ENCODE assay signal across 10 mouse cellular contexts in genomic region chr12:44176331-44177037, GRCm38 (mm10). TPM values are rescaled to one million over a fixed set of nuclear protein-coding genes. Genes with fewer than 3 reads are reported as not detected.
DNase-seq lines count a peak whose midpoint lies in the region; ATAC-seq and TF ChIP-seq lines count a peak whose summit lies in the region.
"Had no signal": no experiment of that assay in that cellular context is flagged by ENCODE, and none has a peak within 500 bp of the region (broad histone marks: within the 10 kb centered on the region; RNA-seq: fewer than 3 reads in every experiment).

No protein-coding gene starts in this region.

- H3K4me1 ChIP-seq in bone marrow macrophage, adult 2 months (ENCODE audit: control insufficient read depth, insufficient read depth, low read length), result peaks cover 19% of the 10 kb centered on the region
- H3K4me1 ChIP-seq: stomach, embryonic 15.5 days had no signal

- DNase-seq in heart, adult 8-10 months (ENCODE audit: low spot score), result peak; percentile 5
- no peak for DNase-seq in heart, postnatal 36 days
- peak; percentile 8 for DNase-seq in lung, postnatal 36 days
- no peak for DNase-seq in cerebellum, adult 18-20 months
- DNase-seq in c-Kit-positive CD71-positive TER-119-positive erythroid progenitor cells, embryonic 14.5 days (ENCODE audit: low spot score), result no peak
- DNase-seq in right cerebral cortex, postnatal 4 days, result no peak

- TF ChIP-seq POLR2A in bone marrow macrophage, adult 2 months (IDR thresholded peaks at IDR 0.05; ENCODE audit: borderline replicate concordance, low read depth, low read length), result no peak

- H3K4me3 ChIP-seq in bone marrow macrophage, adult 2 months (ENCODE audit: insufficient read depth, low read length), result no peak overlapping the region
- H3K4me3 ChIP-seq: myocyte; stomach, embryonic 15.5 days had no signal

- no peak for TF ChIP-seq CTCF in bone marrow macrophage, adult 2 months (IDR thresholded peaks at IDR 0.05; ENCODE audit: low read depth, low read length)

- peak overlapping the region; percentile 83 for H3K27ac ChIP-seq in bone marrow macrophage, adult 2 months (ENCODE audit: insufficient read depth, low read depth, low read length)
- H3K27ac ChIP-seq: stomach, embryonic 15.5 days had no signal

- ATAC-seq in granulocyte monocyte progenitor cell, adult 5-6 weeks (replicated peaks; ENCODE audit: poor library complexity, severe bottlenecking), result peak; percentile 98

- intact Hi-C loops in heart, postnatal 36 days (cut with DNase I), result no loop called here

RNA-seq across cellular contexts. Expression of gene Dnajb9, which starts 33.6 kb away (rescaled TPM):
- 10 to 100 TPM; 43.9 to 48.3 (median 46.4) TPM for total RNA-seq in heart, adult 8-10 months (2022)
- total RNA-seq in heart, postnatal 36 days (2021), result 10 to 100 TPM; 42.5 to 45.6 TPM
- polyA plus RNA-seq in bone marrow macrophage, adult 2 months (2012; ENCODE audit: insufficient read depth, insufficient read length, missing spikeins), result 36.5 and 42.5 TPM in 2 replicates
- 38.5 and 46.4 TPM in 2 replicates for total RNA-seq in granulocyte monocyte progenitor cell, adult 5-6 weeks (2014; fragmentation: Nextera tagmentation)
- total RNA-seq in granulocyte monocyte progenitor cell, adult 5-6 weeks (2017), result 49.2 and 49.8 TPM in 2 replicates

RNA-seq across cellular contexts. Expression of gene Pnpla8, which starts 44.7 kb away (rescaled TPM):
- total RNA-seq in heart, adult 8-10 months (2022), result 100 to 1,000 TPM; 145 to 156 (median 152) TPM
- total RNA-seq in heart, postnatal 36 days (2021), result 100 to 1,000 TPM; 146 to 161 TPM
- 48.5 and 64.1 TPM in 2 replicates for polyA plus RNA-seq in bone marrow macrophage, adult 2 months (2012; ENCODE audit: insufficient read depth, insufficient read length, missing spikeins)
- 18.9 and 30.2 TPM in 2 replicates for total RNA-seq in granulocyte monocyte progenitor cell, adult 5-6 weeks (2014; fragmentation: Nextera tagmentation)
- 20.8 and 28.9 TPM in 2 replicates for total RNA-seq in granulocyte monocyte progenitor cell, adult 5-6 weeks (2017)

Comparison
In these comparisons a context has a peak if more than half of its experiments do, and no peak if none do; other contexts are left out.
1. DNase-seq: peak in heart, adult 8-10 months (single experiment) and lung, postnatal 36 days (single experiment); none in heart, postnatal 36 days (0 of 2), cerebellum, adult 18-20 months (0 of 2), c-Kit-positive CD71-positive TER-119-positive erythroid progenitor cells, embryonic 14.5 days (single experiment) and right cerebral cortex, postnatal 4 days (single experiment).
2. RNA of gene Pnpla8, which starts 44.7 kb away (total RNA-seq): 146 to 161 TPM in heart, postnatal 36 days and 145 to 156 TPM in heart, adult 8-10 months; 18.9 to 30.2 TPM in granulocyte monocyte progenitor cell, adult 5-6 weeks; every median in the first group is over 4 times any median in the second.